Mouse (Mus musculus) G1E (cell line): ENCODE measurements around the gene Gm45140. TPM values are rescaled to one million over a fixed set of nuclear protein-coding genes. Genes with fewer than 3 reads are reported as not detected.

Source experiments
- ATAC-seq: 2 replicates; pipeline ENCODE4 v1.8.0; 2016; ENCODE audit warnings: mild to moderate bottlenecking; ENCODE audit not compliant: insufficient number of reproducible peaks, poor library complexity, low FRiP score, severe bottlenecking; ENCODE audit errors: extremely low read depth
- DNase-seq: peaks from one replicate; pipeline ENCODE4 v3.0.0; 2012; ENCODE audit warnings: low spot score
- H3K27me3 ChIP-seq: 2 replicates; pipeline ENCODE4 v1.6.1; 2012; ENCODE audit warnings: mild to moderate bottlenecking, low read length, inconsistent platforms; ENCODE audit not compliant: insufficient read depth
- H3K36me3 ChIP-seq: replicated peaks from 2 replicates; pipeline ENCODE3; 2012; ENCODE audit warnings: mild to moderate bottlenecking, inconsistent platforms
- H3K4me1 ChIP-seq: 2 replicates; pipeline ENCODE4 v1.6.1; 2012; ENCODE audit warnings: low read depth, low read length, inconsistent platforms, mixed read lengths; ENCODE audit not compliant: insufficient read depth
- H3K4me3 ChIP-seq: 2 replicates; pipeline ENCODE4 v1.5.1; 2012; ENCODE audit warnings: low read depth, mild to moderate bottlenecking, inconsistent platforms, low read length, moderate library complexity, mixed read lengths
- H3K9me3 ChIP-seq: replicated peaks from 2 replicates; pipeline ENCODE4 v1.6.1; 2012; ENCODE audit warnings: inconsistent platforms
- CTCF ChIP-seq: IDR thresholded peaks from 2 replicates; pipeline ENCODE4 v1.5.1; 2012; ENCODE audit warnings: low read depth, low read length, inconsistent platforms, mixed read lengths
- GATA1 ChIP-seq: IDR thresholded peaks from 2 replicates; pipeline ENCODE4 v1.6.1; 2012; ENCODE audit warnings: borderline replicate concordance, low read length, inconsistent platforms, mixed read lengths
- GATA2 ChIP-seq: IDR thresholded peaks from 2 replicates; pipeline ENCODE4 v1.6.1; 2012; ENCODE audit warnings: low read depth, low read length, inconsistent platforms, borderline replicate concordance
- POLR2AphosphoS5 ChIP-seq: IDR thresholded peaks from 2 replicates; pipeline ENCODE4 v1.6.1; 2012; ENCODE audit warnings: low read depth, low read length, inconsistent platforms; ENCODE audit not compliant: insufficient replicate concordance
- TAL1 ChIP-seq: conservative IDR thresholded peaks from 2 replicates; pipeline ENCODE4 v1.6.1; 2012; ENCODE audit warnings: low read depth, low read length, inconsistent platforms, mixed read lengths
- polyA plus RNA-seq: library from polyadenylated mRNA; stranded (reverse); fragments of >175 nt; gene quantifications from 2 replicates; pipeline ENCODE4 v1.2.3, GENCODE M21; 2012
- total RNA-seq, 2 experiments: library from RNA; stranded (forward) in 1 of 2; stranded (reverse) in 1 of 2; fragments of 200-1000 nt in 1 of 2; fragments of >200 nt in 1 of 2; fragmentation: Nextera tagmentation in 1 of 2; gene quantifications; 2 replicates each; pipeline ENCODE4 v1.2.3; 2014 to 2017

Gm45140 gene
- total and polyA plus RNA-seq, 3 experiments = 10.5 to 19.5 (median 13.8) TPM

- no peak overlapping the region for H3K4me3 ChIP-seq
- no peak for ATAC-seq
- H3K4me1 ChIP-seq = peaks cover 47% of the 10 kb centered on the region
- no peak for TF ChIP-seq GATA1
- TF ChIP-seq CTCF = no peak
- no peak for TF ChIP-seq GATA2
- H3K36me3 ChIP-seq = peaks cover 90% of the 10 kb centered on the region
- no peak for DNase-seq
- no peaks in the 10 kb centered on the region for H3K27me3 ChIP-seq
- H3K9me3 ChIP-seq = no peaks in the 10 kb centered on the region
These were observed 33.1 kb downstream of the Gm45140 start for GRCm38 (mm10) chr6:87802462-87802861.

- ATAC-seq = no peak
- Histone ChIP-seq H3K27me3 (no peaks in the 10 kb centered on the region), H3K4me1 (peaks cover 44% of the 10 kb centered on the region), H3K36me3 (peaks cover 93% of the 10 kb centered on the region), H3K9me3 (no peaks in the 10 kb centered on the region), H3K4me3 (no peak overlapping the region)
- DNase-seq = no peak
- TF ChIP-seq CTCF (no peak), GATA2 (no peak), GATA1 (no peak), POLR2AphosphoS5 (no peak), TAL1 (no peak)
These were observed 36.0 kb downstream of the Gm45140 start for GRCm38 (mm10) chr6:87799576-87799975.

GRCm38 (mm10) chr6:87797321-87797720, 38.3 kb downstream of the Gm45140 start:
- peaks cover 93% of the 10 kb centered on the region for H3K36me3 ChIP-seq
- peaks cover 52% of the 10 kb centered on the region for H3K4me1 ChIP-seq
- no peaks in the 10 kb centered on the region for H3K27me3 ChIP-seq
- H3K4me3 ChIP-seq = no peak overlapping the region
- no peaks in the 10 kb centered on the region for H3K9me3 ChIP-seq
- no peak for DNase-seq
- no peak for ATAC-seq
- TF ChIP-seq CTCF (no peak), POLR2AphosphoS5 (no peak), GATA1 (no peak), GATA2 (no peak), TAL1 (no peak)

- peaks cover 61% of the 10 kb centered on the region for H3K4me1 ChIP-seq
- H3K36me3 ChIP-seq = peaks cover 96% of the 10 kb centered on the region
- H3K27me3 ChIP-seq = no peaks in the 10 kb centered on the region
- ATAC-seq = no peak
- TF ChIP-seq POLR2AphosphoS5 (no peak), TAL1 (no peak)
- no peak overlapping the region for H3K4me3 ChIP-seq
- no peaks in the 10 kb centered on the region for H3K9me3 ChIP-seq
- DNase-seq = no peak
These were observed 39.2 kb downstream of the Gm45140 start for GRCm38 (mm10) chr6:87796251-87796880.

GRCm38 (mm10) chr6:87795385-87796150, 40.0 kb downstream of the Gm45140 start:
- DNase-seq = no peak
- Histone ChIP-seq H3K9me3 (no peaks in the 10 kb centered on the region), H3K4me1 (peaks cover 61% of the 10 kb centered on the region), H3K27me3 (no peaks in the 10 kb centered on the region), H3K36me3 (peaks cover 96% of the 10 kb centered on the region), H3K4me3 (no peak overlapping the region)
- TF ChIP-seq CTCF = no peak
- TF ChIP-seq GATA1 = no peak
- TF ChIP-seq GATA2 = no peak
- no peak for TF ChIP-seq POLR2AphosphoS5
- no peak for TF ChIP-seq TAL1
- ATAC-seq = no peak

GRCm38 (mm10) chr6:87793821-87794510, 41.6 kb downstream of the Gm45140 start:
- DNase-seq (no peak), ATAC-seq (no peak)
- H3K9me3 ChIP-seq = no peaks in the 10 kb centered on the region
- H3K36me3 ChIP-seq = peaks cover 97% of the 10 kb centered on the region
- no peaks in the 10 kb centered on the region for H3K27me3 ChIP-seq
- peaks cover 71% of the 10 kb centered on the region for H3K4me1 ChIP-seq
- H3K4me3 ChIP-seq = no peak overlapping the region
- TF ChIP-seq POLR2AphosphoS5 (no peak), GATA2 (no peak), GATA1 (no peak), CTCF (no peak), TAL1 (no peak)
